Mouse (Mus musculus) E14TG2a.4 (cell line): ENCODE results near the gene Dguok.

Experiments used
- CTCF ChIP-seq: conservative IDR thresholded peaks from 2 replicates; pipeline ENCODE4 v1.5.1; 2014; ENCODE audit warnings: low read length
- NANOG ChIP-seq: IDR thresholded peaks from 2 replicates; pipeline ENCODE4 v1.6.1; 2014; ENCODE audit warnings: borderline replicate concordance, low read length, mixed read lengths
- POU5F1 ChIP-seq: IDR thresholded peaks from 2 replicates; pipeline ENCODE4 v1.6.1; 2014; ENCODE audit warnings: low read length, borderline replicate concordance

GRCm38 (mm10) chr6:83479193-83479592, 27.6 kb downstream of the Dguok start:
- TF ChIP-seq POU5F1 (no peak), CTCF (no peak), NANOG (no peak)
